ENCODE assay signal across 19 mouse cellular contexts in the genomic region with DNA sequence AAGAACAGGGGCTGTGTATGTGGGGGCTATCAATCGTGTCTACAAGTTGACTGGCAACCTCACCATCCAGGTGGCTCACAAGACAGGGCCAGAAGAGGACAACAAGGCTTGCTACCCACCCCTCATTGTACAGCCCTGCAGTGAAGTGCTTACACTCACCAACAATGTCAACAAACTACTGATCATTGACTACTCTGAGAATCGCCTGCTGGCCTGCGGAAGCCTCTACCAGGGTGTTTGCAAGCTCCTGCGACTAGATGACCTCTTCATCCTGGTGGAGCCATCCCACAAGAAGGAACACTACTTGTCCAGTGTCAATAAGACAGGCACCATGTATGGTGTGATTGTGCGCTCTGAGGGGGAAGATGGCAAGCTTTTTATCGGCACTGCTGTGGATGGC. TPM values are rescaled to one million over a fixed set of nuclear protein-coding genes. Genes with fewer than 3 reads are reported as not detected.
"Had no signal": no experiment of that assay in that cellular context is flagged by ENCODE, and none has a peak within 500 bp of the region (broad histone marks: within the 10 kb centered on the region; RNA-seq: fewer than 3 reads in every experiment).

No protein-coding gene starts in this region.

- H3K27ac ChIP-seq: lung, embryonic 15.5 days; macrophage; midbrain, embryonic 13.5 days; midbrain, embryonic 15.5 days; neural tube, embryonic 12.5 days; stomach, embryonic 15.5 days; stomach, postnatal 0 days had no signal

- H3K4me1 ChIP-seq: neural tube, embryonic 12.5 days had no signal

- H3K36me3 ChIP-seq: midbrain, embryonic 15.5 days had no signal

- H3K4me2 ChIP-seq: lung, embryonic 15.5 days; midbrain, embryonic 11.5 days; midbrain, embryonic 13.5 days; midbrain, embryonic 15.5 days; neural tube, embryonic 12.5 days; stomach, embryonic 15.5 days had no signal

- DNase-seq: lung, adult 2 months; lung, postnatal 14 days; lung, postnatal 36 days; right cerebral cortex, postnatal 14 days; thymus, adult 2 months; thymus, postnatal 25 days; thymus, postnatal 4 days had no signal

- H3K9me3 ChIP-seq: lung, embryonic 15.5 days; megakaryocyte, embryonic 14.5 days; midbrain, embryonic 13.5 days; midbrain, embryonic 15.5 days; neural tube, embryonic 12.5 days; stomach, embryonic 15.5 days had no signal

- H3K4me3 ChIP-seq: lung, embryonic 15.5 days; megakaryocyte, embryonic 14.5 days; midbrain, embryonic 13.5 days; midbrain, embryonic 15.5 days; neural tube, embryonic 12.5 days; stomach, embryonic 15.5 days had no signal

- ATAC-seq: lung, postnatal 0 days; midbrain, embryonic 13.5 days; midbrain, embryonic 15.5 days had no signal

- H3K9ac ChIP-seq: lung, embryonic 15.5 days; midbrain, embryonic 13.5 days; midbrain, embryonic 15.5 days; neural tube, embryonic 12.5 days; stomach, embryonic 15.5 days had no signal

- H3K27me3 ChIP-seq: lung, embryonic 15.5 days; midbrain, embryonic 13.5 days; midbrain, embryonic 15.5 days; neural tube, embryonic 12.5 days; stomach, embryonic 15.5 days had no signal

RNA-seq across cellular contexts. Expression of a gene that starts 25.9 kb away (rescaled TPM):
- total RNA-seq: monocyte, adult 5-6 weeks; neutrophil, adult 5-6 weeks had no signal
